Mouse (Mus musculus): ENCODE measurements around the gene Sf3b2.

The Sf3b2 gene

DNA sequence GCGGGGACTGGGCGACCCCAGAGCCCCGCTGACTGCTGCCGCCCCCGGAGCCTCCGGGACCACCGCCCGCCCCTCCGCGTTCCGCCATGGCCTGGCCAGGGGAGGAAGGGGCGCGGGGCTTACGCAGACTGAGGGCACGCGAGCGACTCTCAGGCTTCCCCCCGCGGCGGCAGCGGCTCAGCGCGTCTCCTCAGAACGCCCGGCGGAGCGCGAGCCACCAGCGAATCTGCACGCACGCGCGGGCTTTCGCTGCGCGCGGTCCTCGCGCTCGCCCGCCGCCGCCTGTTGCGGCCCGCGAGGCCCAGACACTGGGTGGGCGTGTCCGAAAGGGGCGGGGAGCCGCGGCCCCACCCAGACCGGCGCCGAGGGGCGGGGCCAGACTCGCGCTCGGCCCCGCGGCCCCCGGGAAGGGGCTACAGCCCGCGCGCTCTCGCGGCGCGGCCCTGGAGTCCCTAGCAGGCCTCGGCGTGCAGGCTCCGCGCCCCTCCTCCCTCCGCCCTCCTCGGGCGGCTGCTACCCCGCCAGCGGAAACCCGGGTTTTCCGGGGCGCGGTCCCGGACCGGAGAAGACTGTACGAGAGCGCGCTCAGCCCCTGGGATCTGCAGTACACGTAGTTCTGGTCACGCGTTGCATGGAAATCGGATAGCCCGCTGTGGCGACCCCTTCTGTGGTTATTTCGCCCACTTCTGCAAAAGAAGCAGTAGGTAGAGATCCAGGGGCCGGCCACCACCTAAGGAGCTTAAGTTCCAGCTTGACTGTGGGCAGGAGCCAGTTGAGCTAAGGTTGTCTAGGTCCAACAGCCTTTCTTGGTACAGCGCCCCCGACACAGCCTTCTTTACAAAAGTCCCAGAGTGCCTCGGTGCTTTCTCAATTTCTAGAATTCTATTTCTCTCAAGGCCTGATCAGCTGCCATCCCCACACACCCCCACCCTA, 22.2 kb downstream of the Sf3b2 start, which contains the start of gene Pacs1:
Gene Pacs1, minus strand, starts transcription at position 319 of the 933 bp plus-strand sequence.
- peak; percentile 94 for DNase-seq

DNA sequence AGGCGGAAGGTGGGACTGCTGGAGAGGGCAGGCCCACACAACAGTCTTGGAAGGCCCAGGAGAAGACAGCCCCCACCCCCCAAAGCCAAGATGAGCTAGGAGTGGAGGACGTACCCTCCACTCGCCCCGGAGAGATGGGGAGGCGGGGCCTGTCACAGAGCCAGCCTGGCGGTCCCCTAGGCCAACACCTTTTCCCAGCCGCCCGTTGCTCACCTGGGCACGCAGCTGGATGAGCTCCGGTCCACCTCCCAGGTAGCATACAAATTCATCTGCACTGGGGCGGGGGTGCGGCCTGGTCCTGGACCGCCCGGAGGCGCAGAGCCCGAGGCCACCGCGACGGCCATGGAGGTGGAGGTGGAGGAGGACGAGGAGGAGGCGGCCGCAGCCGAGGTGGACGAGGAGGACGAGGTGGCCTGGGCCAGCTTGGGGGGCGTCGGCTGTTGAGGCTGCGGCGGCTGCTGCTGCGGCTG, 22.9 kb downstream of the Sf3b2 start:
- peak; percentile 42 for DNase-seq

DNA sequence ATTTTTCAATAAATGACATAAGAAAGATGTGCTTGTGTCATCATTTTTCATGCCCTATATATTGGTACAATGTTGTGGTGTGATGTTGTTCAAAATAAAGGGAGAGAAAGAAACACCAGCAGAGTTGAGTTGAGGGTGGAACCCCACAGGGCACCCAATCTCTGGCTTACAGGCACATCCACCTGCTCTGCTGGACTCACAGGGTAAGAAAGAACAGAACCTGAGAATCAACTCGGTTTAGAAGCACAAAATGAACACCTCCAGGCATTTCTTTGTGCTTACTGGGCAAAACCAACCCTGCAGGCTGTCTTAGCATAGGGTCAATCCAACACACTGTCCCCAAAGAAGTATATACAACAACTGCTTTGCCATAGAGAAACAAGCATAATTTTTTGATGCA, 23.8 kb downstream of the Sf3b2 start:
- DNase-seq = no peak

- DNase-seq = no peak
These were observed 25.9 kb downstream of the Sf3b2 start for GRCm38 (mm10) chr19:5269392-5269791.

DNA sequence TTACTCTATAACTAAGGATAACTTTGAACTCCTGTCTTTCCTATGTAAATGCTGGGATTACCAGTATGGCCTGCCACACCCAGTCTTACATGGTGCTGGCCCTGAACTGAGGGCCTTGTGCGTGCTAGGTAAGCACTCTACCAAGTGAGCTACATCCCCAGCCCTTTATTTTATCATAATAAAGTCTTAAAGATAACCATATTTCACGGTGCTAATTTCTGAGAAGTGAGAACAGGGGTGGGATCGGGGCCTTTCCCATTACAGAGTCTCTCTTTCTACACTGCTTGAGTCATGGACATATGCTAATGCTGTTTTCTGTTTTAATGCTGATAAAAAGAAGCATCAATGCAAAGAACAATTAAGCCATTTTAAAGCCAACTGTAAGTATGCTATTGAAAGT, 26.4 kb downstream of the Sf3b2 start:
- DNase-seq = no peak

DNA sequence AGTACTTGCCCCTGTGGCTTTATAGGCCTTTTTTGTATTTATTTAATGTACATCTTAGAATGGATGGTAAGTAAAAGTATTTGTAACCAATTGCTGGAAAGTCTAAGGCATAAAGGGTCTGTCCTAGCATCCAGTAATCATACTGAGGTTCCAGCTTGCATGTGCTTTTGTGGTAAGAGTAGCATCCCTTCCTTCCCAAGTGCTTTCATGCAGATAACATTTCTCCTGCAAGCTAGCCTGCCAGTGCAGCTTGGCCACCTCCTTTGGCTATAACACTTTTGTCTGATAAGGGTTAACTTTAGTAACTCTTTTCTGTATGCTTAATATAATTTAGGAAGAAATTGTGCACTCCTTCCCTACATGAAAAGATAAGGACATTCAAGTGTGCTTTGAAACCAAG, 27.2 kb downstream of the Sf3b2 start:
- no peak for DNase-seq

GRCm38 (mm10) chr19:5267015-5267414, 28.2 kb downstream of the Sf3b2 start:
- DNase-seq = no peak

- peak; percentile 76 for DNase-seq
These were observed 38.1 kb downstream of the Sf3b2 start for GRCm38 (mm10) chr19:5257140-5257539.

GRCm38 (mm10) chr19:5236981-5237380, 58.3 kb downstream of the Sf3b2 start:
- peak; percentile 52 for DNase-seq

GRCm38 (mm10) chr19:5232696-5233095, 62.6 kb downstream of the Sf3b2 start:
- DNase-seq = peak; percentile 9

DNA sequence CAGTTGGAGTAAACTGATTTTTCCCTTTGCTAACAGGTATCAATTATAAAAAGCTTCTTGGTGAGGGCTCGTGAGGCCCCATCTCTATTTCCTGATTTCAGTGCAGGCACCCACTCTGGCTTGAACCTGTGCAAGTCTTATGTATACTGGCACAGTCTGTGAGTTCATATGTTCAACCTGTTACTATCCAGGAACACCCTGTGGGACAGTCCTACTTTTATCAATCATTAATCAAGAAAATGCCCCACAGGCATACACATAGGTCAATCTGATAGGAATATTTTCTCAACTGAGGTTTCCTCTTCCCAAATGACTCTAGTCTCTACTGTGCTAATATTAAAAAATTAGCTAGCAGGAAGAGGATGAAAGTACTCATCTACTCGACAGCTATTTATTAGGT, 65.1 kb downstream of the Sf3b2 start:
- no peak for DNase-seq

GRCm38 (mm10) chr19:5224624-5225023, 70.6 kb downstream of the Sf3b2 start:
- no peak for DNase-seq

DNA sequence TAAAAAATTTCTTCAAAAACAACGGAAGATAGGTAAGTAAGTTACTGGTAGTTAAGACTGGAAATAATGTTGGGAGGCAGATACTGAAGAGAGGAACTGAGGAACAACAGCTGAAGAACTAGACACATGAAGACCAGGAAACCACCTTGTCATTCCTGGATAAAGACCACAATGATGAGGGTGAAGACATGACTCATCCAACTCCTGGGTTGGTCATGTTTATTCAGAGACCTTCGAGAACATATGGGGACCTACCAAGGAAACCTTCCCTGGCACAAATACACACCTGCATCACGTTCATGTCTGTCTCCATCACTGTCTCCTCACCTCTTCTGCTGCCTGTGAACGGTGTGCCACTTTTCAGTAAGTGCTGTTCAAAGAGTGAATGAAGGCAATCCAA, 71.2 kb downstream of the Sf3b2 start:
- no peak for DNase-seq

Data from lung, postnatal 36 days (tissue).